Mouse (Mus musculus) retina, postnatal 7 days (tissue): ENCODE measurements around the gene Iffo1.
"Not testable (repeated sequence)": the region's sequence is repeated elsewhere in the genome, so short reads cannot be mapped to it uniquely, and the experiment has no call there.

ENCODE experiments used
- DNase-seq: peaks from one replicate; pipeline ENCODE4 v3.0.0-alpha.2; 2012; ENCODE audit warnings: low read depth, low spot score

Iffo1 gene

GRCm38 (mm10) chr6:125160854-125161760, 16.1 kb downstream of the Iffo1 start:
- no peak for DNase-seq

- not testable (repeated sequence) for DNase-seq
Measured at GRCm38 (mm10) chr6:125161971-125162370, 16.9 kb downstream of the Iffo1 start.

- DNase-seq = not testable (repeated sequence)
Measured at GRCm38 (mm10) chr6:125162615-125163305, 17.7 kb downstream of the Iffo1 start.

- DNase-seq = no peak
Measured at GRCm38 (mm10) chr6:125163801-125164657, 19.0 kb downstream of the Iffo1 start.

- DNase-seq = no peak
Measured at GRCm38 (mm10) chr6:125164672-125165327, 19.8 kb downstream of the Iffo1 start.

GRCm38 (mm10) chr6:125165328-125165891, 20.4 kb downstream of the Iffo1 start:
- DNase-seq = peak; percentile 93

- no peak for DNase-seq
Measured at GRCm38 (mm10) chr6:125166051-125166751, 21.2 kb downstream of the Iffo1 start, which contains the start of gene Gapdh. Gene Gapdh, minus strand, starts transcription at chr6:125166467.

GRCm38 (mm10) chr6:125166861-125167650, 22.0 kb downstream of the Iffo1 start:
- no peak for DNase-seq

GRCm38 (mm10) chr6:125168086-125168485, 23.0 kb downstream of the Iffo1 start:
- no peak for DNase-seq

GRCm38 (mm10) chr6:125170194-125170593, 25.2 kb downstream of the Iffo1 start:
- DNase-seq = no peak

GRCm38 (mm10) chr6:125172474-125172873, 27.4 kb downstream of the Iffo1 start:
- no peak for DNase-seq

GRCm38 (mm10) chr6:125173256-125173655, 28.2 kb downstream of the Iffo1 start:
- DNase-seq = no peak

- no peak for DNase-seq
Measured at GRCm38 (mm10) chr6:125175469-125175868, 30.4 kb downstream of the Iffo1 start.

GRCm38 (mm10) chr6:125179601-125180000, 34.6 kb downstream of the Iffo1 start:
- no peak for DNase-seq

- no peak for DNase-seq
Measured at GRCm38 (mm10) chr6:125182133-125182532, 37.1 kb downstream of the Iffo1 start.

- DNase-seq = no peak
Measured at GRCm38 (mm10) chr6:125186203-125186602, 41.2 kb downstream of the Iffo1 start.

GRCm38 (mm10) chr6:125190816-125191215, 45.8 kb downstream of the Iffo1 start:
- DNase-seq = no peak

GRCm38 (mm10) chr6:125191332-125192015, 46.4 kb downstream of the Iffo1 start, which contains the start of the genes Ncapd2 and Mrpl51:
Gene Ncapd2, minus strand, starts transcription at chr6:125191701.
Gene Mrpl51, plus strand, starts transcription at chr6:125191801.
- DNase-seq = peak; percentile 96
